Mouse (Mus musculus) stomach, postnatal 0 days (tissue): ENCODE measurements at regions not wholly inside any gene's neighbourhood (a gene's known extent, or its start where the extent isn't known, plus 50 kb on each side); places are given as distances from the start of the nearest gene placed in this dataset.

Experiments used
- CTCF ChIP-seq: IDR thresholded peaks from 2 replicates; pipeline ENCODE4 v1.5.1; 2016; ENCODE audit warnings: antibody characterized with exemption, low read depth, mild to moderate bottlenecking, moderate library complexity
- EP300 ChIP-seq: optimal IDR thresholded peaks from 2 replicates; pipeline ENCODE3; 2016; ENCODE audit warnings: antibody characterized with exemption

GRCm38 (mm10) chr15:44134213-44134612, 4000.0 kb downstream of the 9330182O14Rik start:
- TF ChIP-seq CTCF (no peak), EP300 (no peak)
